Mouse (Mus musculus) hindbrain, postnatal 0 days (tissue): ENCODE results near the gene Specc1. TPM values are rescaled to one million over a fixed set of nuclear protein-coding genes. Genes with fewer than 3 reads are reported as not detected.

Experiments used
- ATAC-seq: fragments of 200-750 bp; cut with Nextera tagmentation; 2 replicates; pipeline ENCODE4 v1.8.0; 2017; ENCODE audit warnings: mild to moderate bottlenecking, moderate TSS enrichment, moderate library complexity
- DNase-seq: peaks from one replicate; pipeline ENCODE4 v3.0.0-alpha.2; 2015; ENCODE audit warnings: low spot score
- H3K27ac ChIP-seq: fragments of 300-500 bp; sonication (generic); 2 replicates; pipeline ENCODE4 v1.5.1; 2014; ENCODE audit warnings: mild to moderate bottlenecking
- H3K27me3 ChIP-seq: fragments of 300-500 bp; sonication (generic); 2 replicates; pipeline ENCODE4 v1.6.1; 2014; ENCODE audit warnings: low read length, mixed read lengths; ENCODE audit not compliant: insufficient read depth
- H3K36me3 ChIP-seq: fragments of 300-500 bp; sonication (generic); 2 replicates; pipeline ENCODE4 v1.6.1; 2014; ENCODE audit warnings: low read length, mixed read lengths; ENCODE audit not compliant: insufficient read depth
- H3K4me1 ChIP-seq: fragments of 300-500 bp; sonication (generic); 2 replicates; pipeline ENCODE4 v1.6.1; 2014; ENCODE audit warnings: antibody characterized with exemption, low read length, mixed read lengths; ENCODE audit not compliant: insufficient read depth
- H3K4me2 ChIP-seq: fragments of 300-500 bp; sonication (generic); 2 replicates; pipeline ENCODE4 v1.6.1; 2014; ENCODE audit warnings: low read depth, mild to moderate bottlenecking, low read length, moderate library complexity, mixed read lengths
- H3K4me3 ChIP-seq: fragments of 300-500 bp; sonication (generic); 2 replicates; pipeline ENCODE4 v1.5.1; 2014; ENCODE audit warnings: low read length
- H3K9ac ChIP-seq: fragments of 300-500 bp; sonication (generic); replicated peaks from 2 replicates; pipeline ENCODE4 v1.6.1; 2014; ENCODE audit warnings: mild to moderate bottlenecking, low read length, moderate library complexity, mixed read lengths
- H3K9me3 ChIP-seq: fragments of 300-500 bp; sonication (generic); 2 replicates; pipeline ENCODE4 v1.6.1; 2016; ENCODE audit warnings: low read length, mixed read lengths
- CTCF ChIP-seq: IDR thresholded peaks from 2 replicates; pipeline ENCODE4 v1.5.1; 2016; ENCODE audit warnings: antibody characterized with exemption, control low read depth, low read depth
- WGBS: fragments of 180-500 bp; shearing (Covaris S2); extraction: QIAGEN DNeasy Blood & Tissue Kit; methylation state at CpG from one replicate; pipeline ENCODE4 v1.1.7; 2014; 5-methylcytosine and 5-hydroxymethylcytosine counted together
- polyA plus RNA-seq: library from polyadenylated mRNA; unstranded; fragments of >200 nt; fragmentation: Nextera tagmentation; extraction: Ambion mirVana; gene quantifications from 2 replicates; pipeline ENCODE4 v1.2.1, GENCODE M21; 2015
- total RNA-seq: library from RNA; depleted of rRNA; stranded (reverse); fragments of >200 nt; gene quantifications from 2 replicates; pipeline ENCODE4 v1.2.3, GENCODE M21; 2014; rRNA removed

The Specc1 gene
- total RNA-seq (34.0 and 39.6 TPM in 2 replicates), polyA plus RNA-seq (20.5 and 20.7 TPM in 2 replicates)

DNA sequence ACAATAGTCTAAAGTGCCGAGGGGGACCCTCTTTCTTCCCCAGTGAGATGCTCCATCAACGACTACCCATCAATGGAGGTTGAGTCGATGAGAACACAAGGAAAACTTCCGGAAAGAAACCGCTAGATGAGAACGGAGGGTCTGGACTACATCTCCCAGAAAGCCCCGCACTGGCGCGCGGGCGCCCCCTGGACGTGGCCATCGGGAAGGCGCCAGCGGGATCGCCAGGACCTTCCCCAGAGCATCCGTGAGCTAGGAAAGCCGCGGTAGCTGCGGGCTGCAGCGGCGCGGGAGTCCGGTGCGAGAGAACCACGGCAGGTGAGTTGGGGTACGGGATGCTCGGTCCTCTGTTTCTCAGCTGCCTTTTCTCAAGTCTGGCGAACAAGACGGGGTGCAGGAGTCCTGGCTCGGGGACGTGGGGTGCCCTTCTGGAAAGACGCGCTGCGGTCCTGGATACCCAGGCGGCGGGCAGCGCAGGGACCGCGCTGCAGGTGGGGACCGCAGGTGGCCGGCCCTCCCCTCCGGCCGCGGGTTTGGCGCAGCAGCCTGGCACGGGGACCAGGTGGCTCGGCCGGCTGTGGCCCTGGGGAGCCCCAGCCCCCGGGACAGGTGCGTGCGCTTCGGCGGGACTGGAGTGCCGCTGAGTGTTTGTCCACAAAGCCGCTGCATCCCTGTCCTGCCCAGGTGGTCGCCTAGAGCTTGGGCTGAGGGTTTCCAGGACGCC lies at the start of gene Specc1:
Specc1 (plus strand) TSS at position 192 of the 724 bp plus-strand sequence.
- H3K4me2 ChIP-seq, result peak within 1 kb of the TSS; percentile 99
- no peaks in the 10 kb centered on the region for H3K4me1 ChIP-seq
- TF ChIP-seq CTCF, result peak; percentile 94
- DNase-seq (peak; percentile 93), ATAC-seq (peak; percentile 95)
- under 1% methylated on average over 58 of the region's 58 CpGs for WGBS
- no peaks in the 10 kb centered on the region for H3K36me3 ChIP-seq
- no peaks in the 10 kb centered on the region for H3K9me3 ChIP-seq
- H3K27me3 ChIP-seq, result no peaks in the 10 kb centered on the region; the same call in 1 of the 2 replicates
- H3K9ac ChIP-seq, result peak within 1 kb of the TSS; percentile 57
- no peak within 1 kb of the TSS for H3K27ac ChIP-seq
- peak within 1 kb of the TSS; percentile 78 for H3K4me3 ChIP-seq

DNA sequence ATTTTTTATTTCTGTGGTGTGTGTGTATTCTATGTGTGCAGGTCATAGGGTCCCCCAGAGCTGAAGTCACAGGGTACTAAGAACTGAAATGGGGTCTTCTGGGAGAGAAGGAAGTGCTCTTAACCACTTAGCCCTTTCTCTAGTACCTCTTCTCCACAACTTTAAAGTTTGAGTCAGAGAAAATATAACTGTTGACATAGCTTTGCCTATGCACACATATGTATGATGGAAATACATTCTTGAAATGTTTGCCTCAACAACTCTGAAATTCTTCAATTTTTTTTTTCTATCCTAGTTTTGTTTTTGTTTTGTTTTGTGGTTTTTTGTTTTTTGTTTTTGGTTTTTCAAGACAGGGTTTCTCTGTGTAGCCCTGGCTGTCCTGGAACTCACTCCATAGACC lies 48.2 kb upstream of the Specc1 start:
- Histone ChIP-seq H3K36me3 (peaks cover 22% of the 10 kb centered on the region; the same call in 1 of the 2 replicates), H3K27me3 (no peaks in the 10 kb centered on the region), H3K4me3 (no peak overlapping the region), H3K4me2 (no peak overlapping the region), H3K9me3 (no peaks in the 10 kb centered on the region), H3K4me1 (no peaks in the 10 kb centered on the region), H3K27ac (no peak overlapping the region), H3K9ac (no peak overlapping the region)
- TF ChIP-seq CTCF, result no peak
- ATAC-seq (no peak), DNase-seq (no peak)

DNA sequence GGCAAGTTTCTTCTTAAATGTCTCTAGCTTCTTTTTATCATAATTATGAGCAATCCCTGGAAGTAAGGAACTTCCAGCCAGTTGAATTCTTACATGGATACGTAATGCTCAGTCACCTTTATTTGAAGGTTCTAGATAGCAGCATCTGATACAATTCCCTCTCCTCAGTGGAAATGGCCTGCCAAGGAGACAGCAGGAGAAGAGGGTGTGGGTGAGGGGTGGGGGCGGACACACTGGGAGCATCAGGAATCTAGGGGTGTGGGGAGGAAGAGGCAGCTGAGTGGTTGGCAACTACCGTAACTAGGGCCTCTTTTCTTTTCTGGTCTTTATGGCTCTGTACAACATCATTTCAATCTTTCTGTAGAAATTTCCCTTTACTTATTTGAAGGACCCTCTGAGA lies 36.9 kb upstream of the Specc1 start:
- H3K4me2 ChIP-seq, result no peak overlapping the region
- DNase-seq (no peak), ATAC-seq (no peak)
- no peak overlapping the region for H3K27ac ChIP-seq
- no peak overlapping the region for H3K9ac ChIP-seq
- no peak overlapping the region for H3K4me3 ChIP-seq
- H3K27me3 ChIP-seq, result no peaks in the 10 kb centered on the region
- TF ChIP-seq CTCF, result no peak
- WGBS, result 97% methylated on average over 3 of the region's 3 CpGs
- H3K9me3 ChIP-seq, result no peaks in the 10 kb centered on the region
- no peaks in the 10 kb centered on the region for H3K4me1 ChIP-seq
- peaks cover 15% of the 10 kb centered on the region; the same call in 1 of the 2 replicates for H3K36me3 ChIP-seq

DNA sequence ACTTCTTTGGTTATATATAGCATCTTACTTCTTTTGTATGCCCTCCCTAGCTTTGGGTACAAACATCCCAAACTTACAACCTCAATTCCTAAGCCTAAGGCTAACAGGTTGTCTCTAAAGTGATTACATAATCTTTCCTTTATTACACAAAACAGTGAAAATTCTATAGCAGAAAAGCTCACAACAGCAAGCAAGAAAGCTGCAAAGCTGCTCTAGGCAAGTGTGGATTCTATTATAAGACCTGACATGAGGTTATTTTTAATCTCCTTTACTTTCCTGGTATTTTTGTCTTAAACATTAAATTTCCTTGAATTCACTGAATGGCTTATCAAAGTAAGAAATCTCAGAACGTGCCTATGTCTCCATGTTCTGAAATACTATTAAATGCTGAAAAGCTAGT lies 33.3 kb upstream of the Specc1 start:
- Histone ChIP-seq H3K4me1 (no peaks in the 10 kb centered on the region), H3K9me3 (no peaks in the 10 kb centered on the region), H3K36me3 (peaks cover 6% of the 10 kb centered on the region; the same call in 1 of the 2 replicates), H3K27me3 (no peaks in the 10 kb centered on the region), H3K27ac (no peak overlapping the region), H3K9ac (no peak overlapping the region), H3K4me3 (no peak overlapping the region), H3K4me2 (no peak overlapping the region)
- ATAC-seq (no peak), DNase-seq (no peak)
- 78% methylated on average over 1 of the region's 1 CpGs for WGBS
- no peak for TF ChIP-seq CTCF

DNA sequence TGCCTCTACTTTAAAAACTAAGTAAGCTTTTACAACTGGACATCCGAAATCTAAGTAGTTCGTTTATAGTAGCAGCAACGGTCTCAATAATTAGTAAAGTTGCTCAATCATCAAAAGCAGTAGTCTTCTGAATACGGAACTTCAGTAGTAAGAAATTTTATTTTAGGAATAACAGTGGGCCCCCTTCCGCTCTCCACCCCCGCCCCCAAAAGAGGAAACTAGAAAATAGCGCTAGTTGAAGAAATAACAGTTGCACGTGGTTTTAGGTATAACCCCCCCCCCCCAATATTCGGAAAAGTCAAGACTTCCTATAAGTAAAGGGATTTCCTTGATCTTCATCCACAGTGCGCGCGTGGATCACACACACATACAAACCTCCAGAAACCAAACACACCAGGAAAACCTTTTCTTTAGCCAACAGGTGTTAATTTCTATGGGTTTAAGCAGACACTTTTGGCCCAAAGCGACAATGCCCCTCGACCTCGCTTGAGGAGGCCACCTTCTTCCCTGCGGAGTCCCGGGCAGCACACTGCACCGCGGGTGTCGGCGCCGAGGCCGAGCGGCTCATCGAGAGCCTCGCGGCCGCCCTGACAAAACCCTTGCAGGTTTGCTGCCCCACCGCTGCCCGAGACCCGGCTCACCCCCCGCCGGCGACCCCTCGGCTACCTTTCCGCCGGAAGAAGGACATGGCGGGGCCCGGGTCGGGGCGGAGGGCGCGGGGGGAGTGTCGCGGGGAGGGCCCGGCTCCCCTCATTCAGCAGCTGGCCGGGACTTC lies 27.1 kb upstream of the Specc1 start:
- TF ChIP-seq CTCF, result no peak
- H3K4me3 ChIP-seq, result peak overlapping the region; percentile 85
- H3K9me3 ChIP-seq, result no peaks in the 10 kb centered on the region
- peak overlapping the region; percentile 85 for H3K9ac ChIP-seq
- H3K36me3 ChIP-seq, result no peaks in the 10 kb centered on the region
- peaks cover 5% of the 10 kb centered on the region; the same call in 1 of the 2 replicates for H3K4me1 ChIP-seq
- ATAC-seq (peak; percentile 80), DNase-seq (no peak)
- H3K27ac ChIP-seq, result peak overlapping the region; percentile 90
- H3K4me2 ChIP-seq, result peak overlapping the region; percentile 66
- 2% methylated on average over 47 of the region's 47 CpGs for WGBS
- no peaks in the 10 kb centered on the region for H3K27me3 ChIP-seq

DNA sequence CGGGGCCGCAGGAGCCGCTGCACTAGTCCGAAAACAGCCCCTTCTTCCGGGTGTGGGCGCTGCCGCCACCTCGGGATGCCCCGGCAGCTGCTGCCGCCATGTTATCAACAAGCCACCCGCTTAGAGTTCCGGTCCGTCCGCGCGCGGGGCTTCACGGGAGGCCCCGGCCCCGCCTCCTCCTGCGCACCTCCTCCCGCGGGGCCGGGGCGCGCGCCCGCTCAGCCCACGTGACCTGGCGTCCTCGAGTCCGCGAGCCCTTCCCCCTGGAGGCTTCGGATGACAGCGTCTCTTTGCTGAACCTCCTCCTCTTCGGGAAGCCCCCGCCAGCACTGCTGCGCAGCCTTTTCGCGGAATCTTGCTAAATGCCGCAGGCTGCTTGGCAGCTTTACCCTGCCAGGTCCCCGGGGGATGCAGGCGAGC lies 26.5 kb upstream of the Specc1 start, which contains the start of gene Akap10:
Akap10 (minus strand) TSS at position 155 of the 420 bp plus-strand sequence.
- Histone ChIP-seq H3K4me2 (peak within 1 kb of the TSS; percentile 66), H3K9me3 (no peaks in the 10 kb centered on the region), H3K36me3 (no peaks in the 10 kb centered on the region), H3K27ac (peak within 1 kb of the TSS; percentile 90), H3K4me3 (peak within 1 kb of the TSS; percentile 85), H3K4me1 (peaks cover 5% of the 10 kb centered on the region; the same call in 1 of the 2 replicates), H3K9ac (peak within 1 kb of the TSS; percentile 85), H3K27me3 (no peaks in the 10 kb centered on the region)
- ATAC-seq, result peak; percentile 94
- WGBS, result under 1% methylated on average over 43 of the region's 43 CpGs
- TF ChIP-seq CTCF, result peak; percentile 31; the same call in 1 of the 2 replicates
- peak; percentile 98 for DNase-seq
